Mouse (Mus musculus): ENCODE data around the gene Mgll. TPM values are rescaled to one million over a fixed set of nuclear protein-coding genes. Genes with fewer than 3 reads are reported as not detected.

Gene Mgll
- total RNA-seq, 2 experiments from 2014 or later = 185 to 205 TPM

- intact Hi-C loops (cut with DNase I) = no loop called here
- peak in 1 of 2 experiments; percentile 75 for DNase-seq (ENCODE audit: low spot score in 2 of 2)
Measured at GRCm38 (mm10) chr6:88786732-88787445, 62.7 kb downstream of the Mgll start.

GRCm38 (mm10) chr6:88787496-88787895 is 63.3 kb downstream of the Mgll start:
- no peak for DNase-seq (ENCODE audit: low spot score in 2 of 2)
- intact Hi-C loops (cut with DNase I) = no loop called here

- intact Hi-C loops (cut with DNase I) = no loop called here
- DNase-seq (ENCODE audit: low spot score in 2 of 2) = no peak
Measured at GRCm38 (mm10) chr6:88788219-88788618, 64.0 kb downstream of the Mgll start.

DNA sequence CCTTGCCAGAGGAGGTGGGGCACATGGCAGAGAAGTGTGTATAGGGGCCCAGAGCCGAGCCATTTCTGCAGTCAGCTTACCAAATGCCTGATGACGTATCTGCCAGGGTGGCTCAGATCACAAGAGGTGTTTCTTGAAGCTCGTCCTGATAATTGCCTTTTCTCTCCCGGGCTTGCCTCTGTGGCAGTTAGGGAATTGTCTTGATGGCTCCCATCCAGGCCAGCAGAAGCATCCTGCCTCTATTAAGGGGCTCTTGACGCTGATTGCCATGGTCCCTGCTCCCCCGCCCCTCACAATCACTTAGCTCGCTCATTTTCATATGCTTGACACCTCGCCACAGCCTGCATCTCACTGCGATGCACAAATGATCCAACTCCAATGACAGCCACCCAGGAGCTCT is 67.1 kb downstream of the Mgll start:
- intact Hi-C loops (cut with DNase I) = no loop called here
- DNase-seq (ENCODE audit: low spot score in 2 of 2) = no peak

DNA sequence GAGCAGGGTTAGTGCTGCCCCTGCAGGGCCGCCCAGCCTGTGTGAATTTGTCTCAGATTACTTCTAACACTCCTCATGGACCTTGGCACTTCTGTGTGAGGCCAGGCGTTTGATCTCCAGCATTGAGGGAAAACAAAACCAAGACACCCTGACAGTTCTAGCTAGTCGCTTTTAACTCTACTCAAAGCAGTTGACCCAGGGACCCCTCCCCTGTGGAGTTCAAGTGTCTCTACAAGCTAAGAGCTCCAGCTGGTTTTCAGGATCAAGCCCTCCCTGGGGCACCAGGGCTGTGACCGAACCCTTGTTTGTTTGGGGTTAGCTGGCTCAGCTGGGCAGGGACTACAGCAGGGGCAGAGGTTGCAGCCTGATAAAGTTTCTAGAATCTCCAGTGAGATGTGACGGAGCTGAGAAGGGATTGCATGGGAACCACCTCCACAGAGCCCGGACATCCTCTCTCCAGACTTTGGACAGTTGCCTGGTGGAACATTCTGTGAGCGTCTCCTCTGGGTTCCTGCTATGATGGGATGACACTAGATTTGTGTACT is 68.0 kb downstream of the Mgll start:
- intact Hi-C loops (cut with DNase I) = loop anchor here (2.0 kb wide), 1 partner anchor 19 kb away; no protein-coding TSS in a partner anchor
- no peak for DNase-seq (ENCODE audit: low spot score in 2 of 2)

GRCm38 (mm10) chr6:88793243-88793642 is 69.0 kb downstream of the Mgll start:
- intact Hi-C loops (cut with DNase I) = loop anchor here (2.0 kb wide), 1 partner anchor 18 kb away; no protein-coding TSS in a partner anchor

DNA sequence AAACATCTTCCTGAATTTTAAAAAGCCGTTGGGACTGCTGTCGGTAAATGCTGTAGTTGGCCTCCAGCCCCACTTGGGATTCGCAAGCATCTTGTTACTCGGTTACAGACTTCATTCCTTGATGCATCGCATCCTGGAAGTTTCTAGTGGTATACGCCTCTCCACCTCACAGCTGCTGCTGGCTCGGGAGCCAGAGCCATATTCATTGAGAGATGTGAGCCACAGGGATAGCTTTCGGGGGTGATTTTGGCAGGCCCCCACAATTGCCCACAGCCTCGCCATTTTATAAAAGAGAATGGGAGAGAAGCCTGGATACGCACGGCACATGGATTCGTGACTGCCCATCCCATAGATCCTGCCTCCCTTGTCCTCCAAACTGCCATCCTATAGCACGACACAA is 69.7 kb downstream of the Mgll start:
- DNase-seq (ENCODE audit: low spot score in 2 of 2) = peak in 1 of 2 experiments; percentile 77
- intact Hi-C loops (cut with DNase I) = loop anchor here (2.0 kb wide), 1 partner anchor 17 kb away; no protein-coding TSS in a partner anchor

More at GRCm38 (mm10) chr6:88793243-88793642, 69.0 kb downstream of the Mgll start:
- no peak for DNase-seq (ENCODE audit: low spot score in 2 of 2)

DNA sequence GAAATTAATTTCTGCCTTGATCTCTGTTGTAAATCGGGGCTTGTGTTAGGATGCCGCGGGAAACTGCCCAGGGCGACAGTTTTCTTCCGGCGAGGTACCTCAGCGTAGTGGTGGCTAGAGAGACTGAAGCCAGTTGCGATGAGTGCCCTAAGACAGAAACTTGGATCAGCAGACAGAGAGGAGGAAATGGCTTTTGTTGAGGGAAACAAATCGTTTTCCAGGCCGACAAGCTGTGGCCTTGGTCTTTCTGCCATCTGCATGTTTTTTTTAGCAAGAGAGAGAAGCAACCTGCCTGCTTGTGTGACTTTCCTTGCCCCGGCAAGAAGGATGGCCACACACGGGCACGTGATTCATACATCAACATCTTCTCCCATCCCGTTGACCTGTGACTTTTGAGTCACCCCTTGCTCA is 70.4 kb downstream of the Mgll start:
- no peak for DNase-seq (ENCODE audit: low spot score in 2 of 2)
- intact Hi-C loops (cut with DNase I) = no loop called here

DNA sequence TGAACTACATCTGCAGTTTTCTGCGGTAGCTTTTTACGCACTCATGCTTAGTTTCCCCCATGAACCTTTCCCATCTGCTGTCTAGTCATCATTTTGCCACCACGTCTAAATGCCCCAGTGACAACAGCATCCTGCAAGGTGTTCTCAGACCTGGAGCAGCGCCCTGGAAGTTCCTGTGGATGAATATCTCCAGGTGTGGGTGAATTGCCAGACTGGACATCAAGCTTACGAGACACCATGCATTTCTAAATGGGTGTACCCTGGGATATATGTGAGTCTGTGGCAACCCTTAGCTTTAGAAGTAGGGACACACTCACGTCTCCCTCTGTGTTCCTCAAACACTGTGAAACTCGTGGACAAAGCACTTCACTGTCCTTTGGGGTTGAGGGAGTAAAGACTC is 76.0 kb downstream of the Mgll start:
- no peak for DNase-seq (ENCODE audit: low spot score in 2 of 2)
- intact Hi-C loops (cut with DNase I) = no loop called here

DNA sequence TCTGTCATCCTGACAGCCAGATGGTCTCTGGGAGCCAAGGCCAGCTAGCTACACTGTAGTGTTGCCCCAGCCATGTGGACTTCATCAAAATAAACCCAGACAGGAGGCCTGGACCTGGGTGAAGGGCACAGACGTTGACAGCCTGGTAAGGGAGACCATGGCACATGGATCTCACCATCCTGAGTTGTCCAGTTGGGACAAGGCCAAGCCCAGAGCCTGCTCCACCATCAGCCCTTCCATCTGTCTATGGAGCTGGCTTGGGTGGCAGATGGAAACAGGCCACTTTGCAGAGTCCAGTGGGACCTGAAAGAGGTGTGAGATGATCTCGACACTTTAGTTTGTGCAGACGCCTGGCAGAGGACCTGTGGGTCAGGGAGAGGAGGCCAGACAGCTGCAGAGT is 76.5 kb downstream of the Mgll start:
- intact Hi-C loops (cut with DNase I) = no loop called here
- no peak for DNase-seq (ENCODE audit: low spot score in 2 of 2)

DNA sequence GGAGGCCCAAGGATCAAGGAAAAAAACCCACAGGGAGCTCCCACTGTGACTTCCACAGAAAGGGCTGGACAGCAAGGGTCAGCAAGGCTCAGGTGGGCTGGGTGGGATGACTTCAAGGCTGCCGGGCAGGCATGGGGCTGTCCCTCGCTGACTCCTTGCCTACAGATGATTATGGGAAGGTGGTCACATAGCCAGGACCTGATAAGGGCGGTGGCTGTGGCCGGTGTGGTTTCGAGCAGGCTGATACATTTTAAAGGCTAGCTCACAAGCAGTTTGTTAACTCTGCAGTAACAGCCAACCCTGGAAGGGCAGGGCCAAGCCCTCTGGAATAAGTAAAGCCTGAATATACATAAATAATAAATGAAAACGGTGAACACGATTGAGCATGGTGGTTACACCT is 78.8 kb downstream of the Mgll start:
- intact Hi-C loops (cut with DNase I) = no loop called here
- no peak for DNase-seq (ENCODE audit: low spot score in 2 of 2)

DNA sequence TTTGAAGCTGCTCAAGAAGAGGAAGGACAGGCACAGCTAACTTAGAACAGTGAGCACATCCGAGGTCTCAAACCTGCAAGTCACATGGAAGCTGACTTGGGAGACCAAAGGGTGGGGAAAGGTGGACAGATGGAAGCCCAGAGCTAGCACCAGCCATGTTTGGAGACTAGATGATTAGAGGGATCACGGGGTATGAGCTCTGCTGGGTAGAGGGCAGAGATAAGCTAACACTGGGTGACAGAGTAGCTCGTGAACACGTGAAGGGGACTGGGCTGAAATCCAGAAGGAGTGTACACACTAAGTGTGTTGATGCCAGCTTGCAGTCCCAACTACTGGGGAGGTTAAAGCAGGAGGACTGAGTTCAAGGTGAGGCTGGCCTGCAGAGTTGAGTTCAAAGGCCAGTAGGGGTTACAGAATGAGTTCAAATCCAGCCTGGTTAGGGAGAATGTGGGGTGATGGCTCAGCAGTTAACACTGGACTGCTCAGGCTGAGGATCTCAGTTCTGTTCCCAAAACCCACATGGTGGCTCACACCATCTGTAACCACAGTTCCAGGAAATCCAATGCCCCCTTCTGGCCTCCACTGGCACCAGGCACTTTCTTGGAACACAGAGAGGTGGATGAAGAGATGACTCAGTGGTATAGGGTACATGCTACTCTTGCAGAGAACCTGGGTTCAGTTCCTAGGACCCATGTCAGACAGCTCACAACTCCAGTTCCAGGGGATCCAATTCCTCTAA is 79.9 kb downstream of the Mgll start:
- no peak for DNase-seq (ENCODE audit: low spot score in 2 of 2)
- intact Hi-C loops (cut with DNase I) = no loop called here

- DNase-seq (ENCODE audit: low spot score in 2 of 2) = no peak
- intact Hi-C loops (cut with DNase I) = no loop called here
Measured at GRCm38 (mm10) chr6:88804966-88805577, 80.9 kb downstream of the Mgll start.

- intact Hi-C loops (cut with DNase I) = loop anchor here (2.0 to 5.0 kb wide), 2 partner anchors 17 to 77 kb away; no protein-coding TSS in a partner anchor
- peak in 1 of 2 experiments; percentile 59 for DNase-seq (ENCODE audit: low spot score in 2 of 2)
Measured at GRCm38 (mm10) chr6:88809091-88810037, 85.2 kb downstream of the Mgll start.

DNA sequence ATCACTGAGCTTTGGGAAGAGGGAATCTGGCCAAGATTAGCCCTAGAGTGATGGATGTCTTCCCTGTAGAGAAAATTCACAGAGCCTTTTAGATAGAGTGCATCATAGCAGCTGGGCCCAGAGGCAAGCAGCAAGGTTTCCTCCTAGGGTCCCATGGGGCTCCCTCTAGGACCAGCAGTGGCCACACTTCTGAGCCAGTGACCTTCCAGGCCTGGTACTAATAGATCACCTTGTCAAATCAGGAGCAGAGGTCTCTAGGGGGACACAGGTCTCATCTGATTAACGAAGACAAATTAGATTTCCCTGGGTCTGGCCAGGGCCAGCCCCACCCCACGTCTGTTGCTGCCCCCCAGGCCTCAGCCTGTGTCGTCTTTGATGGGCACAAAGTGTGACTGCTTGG is 86.1 kb downstream of the Mgll start:
- intact Hi-C loops (cut with DNase I) = loop anchor here (2.0 to 5.0 kb wide), 2 partner anchors 17 to 78 kb away; no protein-coding TSS in a partner anchor

DNA sequence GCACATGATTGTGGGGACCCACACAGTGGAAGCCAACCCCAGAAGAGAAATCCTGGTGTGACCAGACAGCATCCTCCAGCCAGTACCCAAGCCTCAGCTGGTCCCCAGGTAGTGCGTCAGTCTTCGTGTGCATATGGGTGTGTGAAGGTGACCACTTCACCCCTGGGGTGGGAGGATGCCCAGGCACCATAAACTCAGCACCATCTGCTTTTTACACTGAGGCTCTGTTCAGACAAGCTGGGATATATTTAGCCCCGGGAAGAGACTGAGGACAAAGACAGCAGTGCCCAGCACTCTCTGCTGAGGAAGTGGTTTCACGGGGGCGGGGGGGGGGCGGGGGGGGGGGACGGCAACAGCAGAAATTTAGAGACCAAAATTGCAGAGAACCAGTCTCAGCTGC is 87.2 kb downstream of the Mgll start:
- intact Hi-C loops (cut with DNase I) = loop anchor here (2.0 to 5.0 kb wide), 2 partner anchors 19 to 79 kb away; no protein-coding TSS in a partner anchor
- DNase-seq (ENCODE audit: low spot score in 2 of 2) = peak in 1 of 2 experiments; percentile 80

More for the DNA sequence above, 86.1 kb downstream of the Mgll start:
- DNase-seq (ENCODE audit: low spot score in 2 of 2) = no peak

- intact Hi-C loops (cut with DNase I) = loop anchor here (2.0 to 5.0 kb wide), 2 partner anchors 19 to 80 kb away; no protein-coding TSS in a partner anchor
Measured at GRCm38 (mm10) chr6:88811880-88812400, 87.7 kb downstream of the Mgll start.

DNA sequence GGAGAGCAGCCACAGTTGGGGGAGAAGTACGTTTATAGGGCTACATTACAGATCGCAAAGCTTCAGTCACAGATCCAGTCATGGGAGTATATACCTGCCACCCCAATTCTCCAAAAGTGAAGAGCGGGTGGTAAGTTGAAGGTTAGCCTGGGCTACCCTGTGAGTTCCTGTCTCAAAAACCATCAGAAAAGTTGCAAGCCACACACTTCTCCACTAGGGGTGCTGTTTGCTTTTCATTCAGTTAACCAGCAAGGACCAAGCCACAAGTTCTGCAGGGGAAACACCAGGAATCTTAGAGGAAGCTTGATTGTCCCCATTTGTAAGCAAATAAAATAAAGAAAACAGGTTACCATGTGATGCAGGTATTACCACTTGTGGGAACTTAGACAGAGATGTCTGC is 88.7 kb downstream of the Mgll start:
- peak in 1 of 2 experiments; percentile 69 for DNase-seq (ENCODE audit: low spot score in 2 of 2)
- intact Hi-C loops (cut with DNase I) = loop anchor here (5.0 kb wide), 1 partner anchor 81 kb away; no protein-coding TSS in a partner anchor

More at GRCm38 (mm10) chr6:88811880-88812400, 87.7 kb downstream of the Mgll start:
- no peak for DNase-seq (ENCODE audit: low spot score in 2 of 2)

Measured in left cerebral cortex, postnatal 25 days (tissue).